Mouse (Mus musculus) ES-CJ7 (cell line): Measurements from ENCODE around the gene Inpp4a.

Source experiments
- DNase-seq: peaks from one replicate; pipeline ENCODE4 v3.0.0; 2011; ENCODE audit warnings: low read depth, low spot score

Inpp4a gene

GRCm38 (mm10) chr1:37408678-37409077 is 109.0 kb downstream of the Inpp4a start:
- no peak for DNase-seq

GRCm38 (mm10) chr1:37409647-37410046 is 110.0 kb downstream of the Inpp4a start:
- peak; percentile 63 for DNase-seq

- no peak for DNase-seq
Measured at GRCm38 (mm10) chr1:37415394-37415793, 115.7 kb downstream of the Inpp4a start.

- peak; percentile 75 for DNase-seq
Measured at GRCm38 (mm10) chr1:37419420-37419819, 119.8 kb downstream of the Inpp4a start.

- no peak for DNase-seq
Measured at GRCm38 (mm10) chr1:37427144-37427875, 127.6 kb downstream of the Inpp4a start.

- DNase-seq: no peak
Measured at GRCm38 (mm10) chr1:37428911-37429310, 129.2 kb downstream of the Inpp4a start.

- DNase-seq: peak; percentile 97
Measured at GRCm38 (mm10) chr1:37429366-37430296, 130.0 kb downstream of the Inpp4a start, which contains the start of the genes Coa5 and Unc50. Gene Coa5 (minus strand): TSS chr1:37430103. Gene Unc50 (plus strand): TSS chr1:37430139.

- DNase-seq: peak; percentile 21
Measured at GRCm38 (mm10) chr1:37430297-37430840, 130.7 kb downstream of the Inpp4a start.

- no peak for DNase-seq
Measured at GRCm38 (mm10) chr1:37436419-37436818, 136.8 kb downstream of the Inpp4a start.

- no peak for DNase-seq
Measured at GRCm38 (mm10) chr1:37442848-37443835, 143.5 kb downstream of the Inpp4a start.

- peak; percentile 58 for DNase-seq
Measured at GRCm38 (mm10) chr1:37448361-37449095, 148.9 kb downstream of the Inpp4a start.

GRCm38 (mm10) chr1:37451270-37451669 is 151.6 kb downstream of the Inpp4a start:
- DNase-seq: no peak

- no peak for DNase-seq
Measured at GRCm38 (mm10) chr1:37457546-37457945, 157.9 kb downstream of the Inpp4a start.
